Mouse (Mus musculus) liver, embryonic 16.5 days (tissue): ENCODE data around the gene Ap1s1. TPM values are rescaled to one million over a fixed set of nuclear protein-coding genes. Genes with fewer than 3 reads are reported as not detected.

ENCODE experiments used
- ATAC-seq: fragments of 200-750 bp; cut with Nextera tagmentation; 2 replicates; pipeline ENCODE4 v1.8.0; 2017; ENCODE audit warnings: low read depth, mild to moderate bottlenecking, moderate number of reproducible peaks, moderate library complexity
- H3K27ac ChIP-seq: fragments of 300-500 bp; sonication (generic); 2 replicates; pipeline ENCODE4 v1.5.1; 2014; ENCODE audit warnings: mild to moderate bottlenecking, low read length
- H3K27me3 ChIP-seq: fragments of 300-500 bp; sonication (generic); 2 replicates; pipeline ENCODE4 v1.6.1; 2014; ENCODE audit warnings: low read depth, low read length, mixed read lengths; ENCODE audit not compliant: control insufficient read depth, insufficient read depth
- H3K36me3 ChIP-seq: fragments of 300-500 bp; sonication (generic); 2 replicates; pipeline ENCODE4 v1.6.1; 2014; ENCODE audit warnings: mild to moderate bottlenecking; ENCODE audit not compliant: control insufficient read depth, insufficient read depth
- H3K4me1 ChIP-seq: fragments of 300-500 bp; sonication (generic); 2 replicates; pipeline ENCODE4 v1.6.1; 2014; ENCODE audit warnings: low read depth, low read length, mixed read lengths; ENCODE audit not compliant: control insufficient read depth
- H3K4me2 ChIP-seq: fragments of 300-500 bp; sonication (generic); 2 replicates; pipeline ENCODE4 v1.6.1; 2014; ENCODE audit warnings: low read depth, low read length, mixed read lengths
- H3K4me3 ChIP-seq: fragments of 300-500 bp; sonication (generic); 2 replicates; pipeline ENCODE4 v1.5.1; 2014; ENCODE audit warnings: low read depth, mild to moderate bottlenecking, low read length
- H3K9ac ChIP-seq: fragments of 300-500 bp; sonication (generic); 2 replicates; pipeline ENCODE4 v1.6.1; 2014; ENCODE audit warnings: low read depth, low read length
- H3K9me3 ChIP-seq: fragments of 300-500 bp; sonication (generic); replicated peaks from 2 replicates; pipeline ENCODE4 v1.6.1; 2016; ENCODE audit warnings: low read length; ENCODE audit not compliant: control insufficient read depth
- WGBS: fragments of 180-500 bp; shearing (Covaris S2); extraction: QIAGEN DNeasy Blood & Tissue Kit; methylation state at CpG from one replicate; pipeline ENCODE4 v1.1.7; 2014; ENCODE audit not compliant: insufficient replicate concordance; 5-methylcytosine and 5-hydroxymethylcytosine counted together
- polyA plus RNA-seq: library from polyadenylated mRNA; unstranded; fragments of >200 nt; fragmentation: Nextera tagmentation; extraction: Ambion mirVana; gene quantifications from 2 replicates; pipeline ENCODE4 v1.2.1, GENCODE M21; 2015

The Ap1s1 gene
- polyA plus RNA-seq, 1 experiment from 2014 or later, result 73.3 TPM

GRCm38 (mm10) chr5:137054299-137054698 lies 8.4 kb upstream of the Ap1s1 start:
- no peaks in the 10 kb centered on the region for H3K4me1 ChIP-seq
- no peak overlapping the region for H3K4me3 ChIP-seq
- H3K9ac ChIP-seq, result no peak overlapping the region
- H3K27me3 ChIP-seq, result peaks cover 2% of the 10 kb centered on the region; the same call in 1 of the 2 replicates
- H3K4me2 ChIP-seq, result no peak overlapping the region
- no peak overlapping the region for H3K27ac ChIP-seq
- H3K36me3 ChIP-seq, result no peaks in the 10 kb centered on the region
- H3K9me3 ChIP-seq, result no peaks in the 10 kb centered on the region
- WGBS, result 74% methylated on average over 7 of the region's 7 CpGs
- no peak for ATAC-seq

GRCm38 (mm10) chr5:137051914-137052505 lies 6.1 kb upstream of the Ap1s1 start:
- H3K4me2 ChIP-seq, result no peak overlapping the region
- H3K36me3 ChIP-seq, result no peaks in the 10 kb centered on the region
- H3K4me1 ChIP-seq, result no peaks in the 10 kb centered on the region
- WGBS, result 64% methylated on average over 5 of the region's 5 CpGs
- H3K27me3 ChIP-seq, result peaks cover 2% of the 10 kb centered on the region; the same call in 1 of the 2 replicates
- no peak overlapping the region for H3K9ac ChIP-seq
- no peaks in the 10 kb centered on the region for H3K9me3 ChIP-seq
- ATAC-seq, result peak; percentile 41
- H3K4me3 ChIP-seq, result no peak overlapping the region
- no peak overlapping the region for H3K27ac ChIP-seq

- Histone ChIP-seq H3K27me3 (peaks cover 2% of the 10 kb centered on the region; the same call in 1 of the 2 replicates), H3K9ac (no peak overlapping the region), H3K4me2 (no peak overlapping the region), H3K9me3 (no peaks in the 10 kb centered on the region), H3K27ac (no peak overlapping the region), H3K4me3 (no peak overlapping the region), H3K36me3 (no peaks in the 10 kb centered on the region), H3K4me1 (peaks cover 3% of the 10 kb centered on the region)
- 49% methylated on average over 6 of the region's 6 CpGs for WGBS
- no peak for ATAC-seq
These were observed 5.2 kb upstream of the Ap1s1 start for GRCm38 (mm10) chr5:137051125-137051524.

- Histone ChIP-seq H3K4me2 (no peak overlapping the region), H3K36me3 (peaks cover 2% of the 10 kb centered on the region), H3K4me1 (peaks cover 15% of the 10 kb centered on the region), H3K27ac (no peak overlapping the region), H3K4me3 (no peak overlapping the region), H3K9ac (no peak overlapping the region), H3K9me3 (no peaks in the 10 kb centered on the region), H3K27me3 (peaks cover 2% of the 10 kb centered on the region; the same call in 1 of the 2 replicates)
- ATAC-seq, result no peak
These were observed 1.1 kb upstream of the Ap1s1 start for GRCm38 (mm10) chr5:137046991-137047390.

- Histone ChIP-seq H3K4me2 (peak overlapping the region; percentile 86), H3K9ac (no peak overlapping the region), H3K4me1 (peaks cover 15% of the 10 kb centered on the region), H3K36me3 (peaks cover 5% of the 10 kb centered on the region), H3K9me3 (no peaks in the 10 kb centered on the region), H3K27me3 (peaks cover 2% of the 10 kb centered on the region; the same call in 1 of the 2 replicates), H3K27ac (no peak overlapping the region), H3K4me3 (peak overlapping the region; percentile 69)
- 27% methylated on average over 5 of the region's 5 CpGs for WGBS
- no peak for ATAC-seq
These were observed 386 bp upstream of the Ap1s1 start for GRCm38 (mm10) chr5:137046324-137046718.

GRCm38 (mm10) chr5:137043997-137044396 lies 1.9 kb downstream of the Ap1s1 start:
- WGBS, result 88% methylated on average over 7 of the region's 7 CpGs
- Histone ChIP-seq H3K27ac (no peak overlapping the region), H3K4me1 (peaks cover 15% of the 10 kb centered on the region), H3K27me3 (no peaks in the 10 kb centered on the region), H3K9ac (no peak overlapping the region), H3K4me2 (no peak overlapping the region), H3K36me3 (peaks cover 7% of the 10 kb centered on the region), H3K9me3 (no peaks in the 10 kb centered on the region), H3K4me3 (no peak overlapping the region)
- ATAC-seq, result no peak

- Histone ChIP-seq H3K9ac (no peak overlapping the region), H3K4me2 (no peak overlapping the region), H3K9me3 (no peaks in the 10 kb centered on the region), H3K4me1 (peaks cover 15% of the 10 kb centered on the region), H3K27ac (no peak overlapping the region), H3K4me3 (no peak overlapping the region), H3K27me3 (no peaks in the 10 kb centered on the region), H3K36me3 (peaks cover 14% of the 10 kb centered on the region)
- ATAC-seq, result no peak
- 76% methylated on average over 10 of the region's 10 CpGs for WGBS
These were observed 4.5 kb downstream of the Ap1s1 start for GRCm38 (mm10) chr5:137041442-137041841.

- ATAC-seq, result no peak
- Histone ChIP-seq H3K36me3 (peaks cover 14% of the 10 kb centered on the region), H3K27me3 (no peaks in the 10 kb centered on the region), H3K27ac (no peak overlapping the region), H3K9me3 (no peaks in the 10 kb centered on the region), H3K4me3 (no peak overlapping the region), H3K4me1 (no peaks in the 10 kb centered on the region), H3K9ac (no peak overlapping the region), H3K4me2 (no peak overlapping the region)
- 87% methylated on average over 10 of the region's 10 CpGs for WGBS
These were observed 6.5 kb downstream of the Ap1s1 start for GRCm38 (mm10) chr5:137039453-137039852.

- Histone ChIP-seq H3K4me3 (no peak overlapping the region), H3K36me3 (peaks cover 9% of the 10 kb centered on the region), H3K27me3 (peaks cover 14% of the 10 kb centered on the region), H3K4me1 (peaks cover 22% of the 10 kb centered on the region), H3K9ac (no peak overlapping the region), H3K4me2 (no peak overlapping the region), H3K9me3 (no peaks in the 10 kb centered on the region), H3K27ac (no peak overlapping the region)
- ATAC-seq, result no peak
- WGBS, result 83% methylated on average over 13 of the region's 13 CpGs
These were observed 9.7 kb downstream of the Ap1s1 start for GRCm38 (mm10) chr5:137036211-137036610.
